Mouse (Mus musculus): ENCODE data around the gene Ramp3.

- no peak for TF ChIP-seq CTCF (IDR thresholded peaks at IDR 0.05; ENCODE audit: extremely low read depth, insufficient read depth, insufficient read length, insufficient replicate concordance)
- no peak for TF ChIP-seq POLR2A (IDR thresholded peaks at IDR 0.05; ENCODE audit: low read depth, low read length)
These were observed 18.3 kb downstream of the Ramp3 start for GRCm38 (mm10) chr11:6676641-6677040.
